Mouse (Mus musculus) A20 (cell line): ENCODE results near the gene Pla2g15.

Source experiments
- DNase-seq: peaks from one replicate; pipeline ENCODE4 v3.0.0-alpha.2; 2011; ENCODE audit warnings: low read depth, low spot score

Pla2g15 gene

DNA sequence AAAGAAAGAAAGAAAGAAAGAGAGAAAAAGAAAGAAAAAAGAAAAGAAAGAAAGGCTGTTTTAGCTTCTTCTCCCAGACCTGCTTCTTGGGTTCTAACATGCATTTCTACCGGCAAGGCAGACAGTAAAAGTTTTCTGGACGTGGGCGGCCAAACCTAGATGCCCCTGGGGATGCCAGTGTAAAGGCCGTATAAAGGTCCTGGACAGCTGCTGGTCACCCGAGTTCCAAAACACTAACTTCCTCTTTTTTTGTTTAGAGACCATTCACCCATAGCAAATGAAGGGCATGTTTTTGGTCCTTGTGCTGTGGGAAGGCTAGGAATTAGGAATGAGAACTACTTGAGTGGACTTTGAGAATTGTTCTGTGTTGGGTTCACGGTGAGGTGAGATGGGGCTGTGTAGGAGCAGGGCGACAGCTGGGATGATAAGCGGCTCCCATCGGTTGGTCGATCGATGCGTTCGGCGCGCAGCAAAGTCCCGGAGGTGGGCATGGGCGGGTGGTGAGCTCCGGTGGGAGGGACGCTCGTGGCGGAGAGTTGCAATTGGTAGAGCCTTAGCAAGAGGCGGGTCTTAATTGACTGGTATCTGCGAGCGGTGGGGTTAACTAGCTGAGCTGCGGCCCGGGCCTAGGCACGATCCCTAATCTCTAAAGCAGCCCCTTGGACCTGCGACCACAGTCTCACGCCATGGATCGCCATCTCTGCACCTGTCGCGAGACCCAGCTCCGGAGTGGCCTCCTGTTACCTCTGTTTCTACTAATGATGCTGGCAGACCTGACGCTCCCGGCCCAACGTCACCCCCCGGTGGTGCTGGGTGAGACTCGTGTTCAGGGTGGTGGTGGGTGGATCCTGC, at the start of gene Pla2g15:
TSS of gene Pla2g15 (plus strand) at position 599 of the 852 bp plus-strand sequence.
- DNase-seq, result peak; percentile 97

GRCm38 (mm10) chr8:106102321-106102720, 47.9 kb upstream of the Pla2g15 start:
- DNase-seq, result no peak

DNA sequence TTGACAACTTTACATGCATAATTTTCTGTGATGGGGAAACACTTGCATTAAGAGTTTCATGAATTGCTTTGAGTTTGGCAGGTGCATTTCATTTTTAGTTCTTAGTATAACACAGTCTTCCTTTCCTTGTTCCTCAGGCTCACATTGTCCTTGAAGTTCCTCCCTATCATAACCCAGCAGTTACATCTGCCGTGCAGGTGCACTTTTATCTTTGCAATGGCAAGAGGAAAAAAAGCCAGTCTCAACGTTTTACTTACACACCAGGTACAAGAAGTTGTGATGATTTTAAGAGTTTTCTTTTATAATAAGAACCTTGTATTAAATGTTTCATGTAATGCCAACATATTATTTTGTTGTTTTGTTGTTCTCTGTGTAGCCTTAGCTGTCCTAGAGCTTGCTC, 46.3 kb upstream of the Pla2g15 start:
- DNase-seq, result no peak

DNA sequence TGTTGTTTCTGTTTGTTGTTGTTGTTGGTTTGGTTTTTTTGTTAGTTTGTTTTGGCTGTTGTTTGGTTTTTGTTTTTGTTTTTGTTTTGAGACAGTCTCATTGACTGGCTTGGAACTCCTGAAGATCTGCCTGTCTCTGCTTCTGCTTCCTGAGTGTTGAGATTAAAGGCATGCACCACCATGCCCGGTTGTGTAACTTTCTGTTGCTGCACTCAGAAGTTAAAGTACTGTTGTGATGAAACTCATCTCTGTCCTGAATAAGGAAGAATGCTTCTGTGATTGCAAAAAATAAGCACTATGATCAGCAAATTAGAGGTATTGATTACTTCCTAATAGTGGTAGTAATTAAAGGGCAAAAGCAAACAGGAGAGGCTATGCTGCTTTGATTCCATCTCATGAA, 44.0 kb upstream of the Pla2g15 start:
- no peak for DNase-seq

DNA sequence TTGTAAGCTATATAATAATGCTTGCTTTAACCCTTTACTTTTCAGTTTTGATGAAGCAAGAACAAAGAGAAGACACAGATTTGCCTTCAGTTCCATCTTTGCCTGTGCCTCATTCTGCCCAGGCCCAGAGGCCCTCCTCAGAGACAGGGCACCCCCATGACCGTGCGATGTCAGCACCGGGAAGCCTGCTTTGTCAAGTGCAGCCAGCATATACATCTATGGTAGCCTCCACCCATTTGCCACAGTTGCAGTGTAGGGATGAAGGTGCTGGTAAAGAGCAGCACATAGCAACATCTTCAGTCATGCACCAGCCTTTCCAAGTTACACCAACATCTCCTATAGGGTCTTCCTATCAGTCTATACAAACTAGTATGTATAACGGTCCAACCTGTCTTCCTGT, 42.1 kb upstream of the Pla2g15 start:
- no peak for DNase-seq

DNA sequence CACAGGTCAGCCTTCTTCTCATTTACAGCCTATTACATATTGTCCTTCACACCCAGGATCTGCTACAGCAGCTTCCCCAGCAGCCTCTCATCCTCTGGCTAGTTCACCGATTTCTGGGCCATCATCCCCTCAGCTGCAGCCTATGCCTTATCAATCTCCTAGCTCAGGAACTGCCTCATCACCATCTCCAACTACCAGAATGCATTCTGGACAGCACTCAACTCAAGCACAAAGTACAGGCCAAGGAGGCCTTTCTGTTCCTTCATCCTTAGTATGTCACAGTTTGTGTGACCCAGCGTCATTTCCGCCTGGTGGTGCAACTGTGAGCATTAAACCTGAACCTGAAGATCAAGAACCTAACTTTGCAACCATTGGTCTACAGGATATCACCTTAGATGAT, 41.5 kb upstream of the Pla2g15 start:
- no peak for DNase-seq

GRCm38 (mm10) chr8:106112041-106112440, 38.2 kb upstream of the Pla2g15 start:
- DNase-seq, result no peak

- DNase-seq, result no peak
Measured at GRCm38 (mm10) chr8:106112514-106112913, 37.7 kb upstream of the Pla2g15 start.

DNA sequence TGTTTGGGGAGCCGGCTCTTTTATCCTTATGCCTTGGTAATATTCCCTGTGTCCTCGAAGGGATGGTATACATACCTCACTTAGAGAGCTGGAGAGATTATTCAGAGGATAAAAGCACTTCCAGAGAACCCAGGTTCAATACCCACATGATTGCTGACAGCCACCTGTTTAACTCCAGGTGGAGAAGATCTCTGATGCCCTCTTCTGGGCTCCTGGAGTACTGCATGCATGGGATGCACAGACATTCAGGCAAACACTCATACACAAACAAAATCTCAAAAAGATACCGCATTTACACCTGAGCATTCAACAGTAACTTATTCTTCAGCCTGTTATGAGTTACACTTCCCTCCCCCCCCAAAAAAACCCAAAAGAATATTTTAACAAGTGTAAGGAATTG, 34.3 kb upstream of the Pla2g15 start:
- DNase-seq, result peak; percentile 68

- DNase-seq, result no peak
Measured at GRCm38 (mm10) chr8:106123443-106123842, 26.8 kb upstream of the Pla2g15 start.

- no peak for DNase-seq
Measured at GRCm38 (mm10) chr8:106126055-106126454, 24.1 kb upstream of the Pla2g15 start.

GRCm38 (mm10) chr8:106127054-106127453, 23.1 kb upstream of the Pla2g15 start:
- DNase-seq, result no peak

DNA sequence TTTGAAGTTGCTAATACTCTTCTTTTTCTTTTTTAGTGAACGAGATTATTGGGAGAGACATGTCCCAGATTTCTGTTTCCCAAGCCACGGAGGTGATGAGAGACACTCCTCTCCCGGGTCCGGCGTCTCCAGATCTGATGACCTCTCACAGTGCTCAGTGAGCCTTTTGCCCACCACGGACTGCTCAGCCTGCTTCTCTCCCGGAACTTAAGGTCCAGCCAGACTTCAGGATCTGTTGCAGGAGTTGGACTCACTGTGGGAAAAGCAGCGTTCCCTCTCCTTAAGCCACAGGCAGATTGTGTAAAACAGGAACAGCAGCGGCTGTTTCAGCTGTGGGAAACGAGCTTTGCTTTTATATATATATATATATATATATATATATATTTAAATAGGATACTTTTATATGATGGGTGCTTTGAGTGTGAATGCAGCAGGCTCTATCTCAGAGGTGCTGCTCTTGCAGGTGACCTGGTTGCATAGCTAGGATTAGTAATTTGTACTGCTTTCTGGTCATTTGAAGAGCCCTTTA, 22.3 kb upstream of the Pla2g15 start:
- no peak for DNase-seq

DNA sequence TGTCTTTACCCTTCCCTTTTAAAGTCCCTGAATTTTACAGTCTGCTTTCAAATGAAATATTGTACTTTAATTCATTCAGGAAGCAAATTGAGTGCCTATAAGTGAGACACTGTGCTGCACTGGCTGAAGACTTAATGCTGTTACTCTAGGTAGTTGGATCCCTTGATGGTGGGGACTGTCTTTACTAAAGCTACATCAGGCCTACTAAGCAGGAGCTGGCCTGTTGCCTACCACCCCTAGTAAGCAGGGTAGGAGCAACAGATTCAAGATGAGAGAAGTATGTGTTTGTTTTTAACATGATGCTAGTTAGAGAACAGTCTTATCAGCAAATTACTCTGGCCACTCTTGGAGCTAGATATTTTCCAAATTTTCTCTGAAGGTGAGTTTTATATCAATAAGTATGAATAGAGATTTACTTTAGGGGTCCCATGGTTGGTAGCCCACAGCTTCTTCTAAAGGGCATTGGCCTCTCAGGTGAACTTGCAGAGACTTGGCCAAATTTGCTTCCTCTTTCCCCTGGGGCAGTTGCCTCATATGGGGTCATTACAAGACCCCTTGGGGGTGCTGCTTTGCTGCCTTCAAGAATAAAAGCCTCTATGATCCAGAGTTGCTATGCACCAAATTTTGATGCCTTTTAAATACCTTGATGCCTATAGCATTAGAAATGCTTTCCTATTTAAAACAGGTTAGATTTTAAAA, 20.8 kb upstream of the Pla2g15 start:
- no peak for DNase-seq

GRCm38 (mm10) chr8:106129997-106130396, 20.2 kb upstream of the Pla2g15 start:
- DNase-seq, result no peak

- DNase-seq, result no peak
Measured at GRCm38 (mm10) chr8:106130505-106130904, 19.7 kb upstream of the Pla2g15 start.

DNA sequence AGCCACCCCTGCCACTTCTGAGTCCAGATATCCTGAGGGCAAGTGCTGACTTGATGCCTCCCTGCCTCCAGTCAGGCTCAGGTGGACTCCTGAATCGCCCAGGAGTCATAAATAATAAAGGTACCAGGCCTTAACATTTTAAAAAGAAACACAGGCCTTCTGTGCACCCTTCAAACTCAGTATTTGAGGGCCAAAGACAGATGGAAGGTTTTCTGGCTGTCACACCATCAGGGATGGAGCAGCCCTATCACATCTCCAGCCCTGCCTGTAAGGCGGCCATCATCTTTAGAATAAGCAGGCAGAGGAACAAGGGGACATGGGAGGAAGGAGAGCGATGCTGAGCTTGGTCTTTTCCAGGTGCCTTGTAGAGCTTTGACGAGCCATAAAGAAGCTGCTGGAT, 19.2 kb upstream of the Pla2g15 start:
- DNase-seq, result no peak

DNA sequence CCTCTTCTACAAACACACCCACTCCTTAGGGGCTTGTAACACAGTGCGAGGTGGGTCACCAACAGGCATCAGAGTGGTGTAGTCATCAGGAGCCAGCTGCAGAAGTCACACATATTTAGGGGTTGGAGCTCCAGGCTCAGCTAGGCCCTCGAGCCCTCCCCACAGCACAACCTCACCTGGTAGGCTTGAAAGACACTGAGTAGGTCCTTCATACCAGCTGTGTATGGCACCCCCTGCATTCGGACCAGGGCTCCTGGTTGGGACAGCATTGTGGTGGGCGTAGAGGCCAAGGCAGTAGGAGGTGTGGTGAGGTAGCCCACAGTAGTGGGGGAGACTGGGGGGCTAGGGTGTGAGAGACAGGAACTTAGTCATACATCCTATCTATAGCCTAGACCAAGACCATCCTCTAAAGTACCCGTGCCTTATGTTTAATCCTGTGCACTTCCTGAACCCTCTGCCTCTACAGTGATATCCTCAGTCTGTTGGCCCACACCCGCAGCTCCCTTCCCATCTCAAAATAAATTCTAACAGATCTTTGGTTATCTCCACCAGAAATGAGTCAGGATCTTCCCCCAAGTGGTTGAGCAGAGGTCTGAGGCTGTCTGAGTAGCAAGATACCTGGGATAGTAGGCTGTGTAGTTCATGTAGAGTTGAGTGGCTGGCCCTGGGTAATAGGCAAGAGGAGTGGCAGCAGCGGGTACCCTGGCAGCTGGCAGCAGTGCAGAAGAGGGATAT, 18.5 kb upstream of the Pla2g15 start:
- no peak for DNase-seq

DNA sequence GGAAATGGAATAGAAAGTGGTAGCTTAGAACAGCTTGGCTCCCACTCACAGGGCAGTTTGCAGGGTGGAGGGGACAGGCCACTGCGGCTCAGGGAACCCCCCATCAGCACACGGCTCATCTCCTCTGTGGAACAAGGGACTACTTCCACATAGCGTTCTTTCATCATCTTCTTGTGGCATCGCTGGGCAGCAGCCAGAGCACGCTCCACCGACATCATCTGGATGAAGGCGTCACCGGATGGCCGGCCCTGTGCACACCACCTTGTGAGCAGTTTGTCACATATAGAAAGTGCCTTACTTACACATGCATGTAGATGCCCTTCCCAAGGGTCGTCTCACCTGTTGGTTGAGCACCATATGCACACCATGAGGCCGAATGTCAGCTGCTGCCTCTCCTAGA, 17.8 kb upstream of the Pla2g15 start:
- DNase-seq, result no peak

GRCm38 (mm10) chr8:106133526-106133925, 16.7 kb upstream of the Pla2g15 start:
- DNase-seq, result no peak

- no peak for DNase-seq
Measured at GRCm38 (mm10) chr8:106133946-106134345, 16.3 kb upstream of the Pla2g15 start.
